Mouse (Mus musculus) intestine, postnatal 0 days (tissue): Measurements from ENCODE around the gene Dhx40. TPM values are rescaled to one million over a fixed set of nuclear protein-coding genes. Genes with fewer than 3 reads are reported as not detected.

Experiments
- ATAC-seq: fragments of 200-750 bp; cut with Nextera tagmentation; 2 replicates; pipeline ENCODE4 v1.8.0; 2017; ENCODE audit warnings: mild to moderate bottlenecking, moderate TSS enrichment, moderate library complexity
- H3K27ac ChIP-seq: fragments of 300-500 bp; sonication (generic); 2 replicates; pipeline ENCODE4 v1.5.1; 2014; ENCODE audit warnings: mild to moderate bottlenecking, low read depth, low read length, moderate library complexity
- H3K27me3 ChIP-seq: fragments of 300-500 bp; sonication (generic); replicated peaks from 2 replicates; pipeline ENCODE4 v1.6.1; 2014; ENCODE audit warnings: low read length, mixed read lengths; ENCODE audit not compliant: control insufficient read depth, insufficient read depth
- H3K36me3 ChIP-seq: fragments of 300-500 bp; sonication (generic); 2 replicates; pipeline ENCODE4 v1.6.1; 2014; ENCODE audit warnings: mild to moderate bottlenecking, moderate library complexity; ENCODE audit not compliant: control insufficient read depth, insufficient read depth
- H3K4me1 ChIP-seq: fragments of 300-500 bp; sonication (generic); replicated peaks from 2 replicates; pipeline ENCODE4 v1.6.1; 2014; ENCODE audit warnings: antibody characterized with exemption, low read length, mixed read lengths; ENCODE audit not compliant: control insufficient read depth, insufficient read depth
- H3K4me2 ChIP-seq: fragments of 300-500 bp; sonication (generic); replicated peaks from 2 replicates; pipeline ENCODE4 v1.6.1; 2014; ENCODE audit warnings: low read depth, mild to moderate bottlenecking, moderate library complexity
- H3K4me3 ChIP-seq: fragments of 300-500 bp; sonication (generic); 2 replicates; pipeline ENCODE4 v1.5.1; 2014; ENCODE audit warnings: low read depth, low read length
- H3K9ac ChIP-seq: fragments of 300-500 bp; sonication (generic); 2 replicates; pipeline ENCODE4 v1.6.1; 2014; ENCODE audit warnings: mild to moderate bottlenecking, low read depth, low read length
- H3K9me3 ChIP-seq: fragments of 300-500 bp; sonication (generic); 2 replicates; pipeline ENCODE4 v1.6.1; 2016; ENCODE audit warnings: mixed run types; ENCODE audit not compliant: control insufficient read depth
- CTCF ChIP-seq: sonication (generic); IDR thresholded peaks from 2 replicates; pipeline ENCODE4 v1.5.1; 2016; ENCODE audit warnings: low read depth, mild to moderate bottlenecking, control low read depth, antibody characterized with exemption, moderate library complexity
- WGBS: fragments of 180-500 bp; shearing (Covaris S2); extraction: QIAGEN DNeasy Blood & Tissue Kit; methylation state at CpG from one replicate; pipeline ENCODE4 v1.1.7; 2014; 5-methylcytosine and 5-hydroxymethylcytosine counted together
- polyA plus RNA-seq: library from polyadenylated mRNA; unstranded; fragments of >200 nt; fragmentation: Nextera tagmentation; extraction: Ambion mirVana; gene quantifications from 2 replicates; pipeline ENCODE4 v1.2.1, GENCODE M21; 2015

Dhx40 gene
- polyA plus RNA-seq, 1 experiment from 2014 or later, result 8.4 TPM

DNA sequence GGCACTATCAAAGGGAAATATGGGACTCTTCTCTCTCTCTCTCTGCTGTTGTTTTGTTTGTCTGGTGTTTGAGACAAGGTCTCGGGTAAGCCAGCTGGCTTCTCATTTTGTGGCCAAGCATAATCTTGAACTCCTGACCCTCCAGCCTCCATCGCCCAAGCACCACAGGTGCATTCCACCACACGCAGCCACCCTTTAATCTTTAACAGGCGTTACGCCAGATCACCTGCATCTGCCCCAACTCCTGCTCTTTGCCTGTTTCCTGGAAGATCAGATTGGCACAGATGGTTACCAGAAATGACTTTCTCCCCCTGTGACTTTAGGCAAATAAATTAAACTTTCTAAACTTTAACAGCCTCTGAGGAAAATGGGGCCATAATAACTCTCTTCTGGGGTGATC is 36.3 kb upstream of the Dhx40 start:
- Histone ChIP-seq H3K4me2 (no peak overlapping the region), H3K36me3 (no peaks in the 10 kb centered on the region), H3K9ac (no peak overlapping the region), H3K27me3 (no peaks in the 10 kb centered on the region), H3K4me3 (no peak overlapping the region), H3K9me3 (no peaks in the 10 kb centered on the region), H3K4me1 (no peaks in the 10 kb centered on the region), H3K27ac (no peak overlapping the region)
- no peak for TF ChIP-seq CTCF
- 40% methylated on average over 5 of the region's 5 CpGs for WGBS
- ATAC-seq, result no peak

DNA sequence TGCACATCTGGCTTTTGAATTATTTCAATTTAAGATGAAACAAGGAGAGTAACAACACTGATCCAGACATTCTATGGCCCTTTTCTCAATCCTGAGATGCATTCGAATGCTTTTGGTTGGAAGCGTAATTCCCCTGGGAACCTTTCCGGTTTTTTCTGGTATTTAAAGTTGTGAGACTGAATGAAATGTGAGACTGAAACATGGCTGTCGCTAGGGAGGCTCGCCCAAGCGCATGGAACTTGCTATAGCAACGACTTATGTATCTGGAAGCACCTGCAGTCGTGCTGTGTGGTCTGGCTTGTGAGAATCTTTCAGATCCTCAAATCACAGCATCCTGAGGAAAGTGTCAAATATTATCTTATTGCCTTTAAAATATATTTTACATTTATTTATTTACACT is 33.7 kb upstream of the Dhx40 start:
- no peak overlapping the region for H3K9ac ChIP-seq
- no peak for ATAC-seq
- TF ChIP-seq CTCF, result no peak

DNA sequence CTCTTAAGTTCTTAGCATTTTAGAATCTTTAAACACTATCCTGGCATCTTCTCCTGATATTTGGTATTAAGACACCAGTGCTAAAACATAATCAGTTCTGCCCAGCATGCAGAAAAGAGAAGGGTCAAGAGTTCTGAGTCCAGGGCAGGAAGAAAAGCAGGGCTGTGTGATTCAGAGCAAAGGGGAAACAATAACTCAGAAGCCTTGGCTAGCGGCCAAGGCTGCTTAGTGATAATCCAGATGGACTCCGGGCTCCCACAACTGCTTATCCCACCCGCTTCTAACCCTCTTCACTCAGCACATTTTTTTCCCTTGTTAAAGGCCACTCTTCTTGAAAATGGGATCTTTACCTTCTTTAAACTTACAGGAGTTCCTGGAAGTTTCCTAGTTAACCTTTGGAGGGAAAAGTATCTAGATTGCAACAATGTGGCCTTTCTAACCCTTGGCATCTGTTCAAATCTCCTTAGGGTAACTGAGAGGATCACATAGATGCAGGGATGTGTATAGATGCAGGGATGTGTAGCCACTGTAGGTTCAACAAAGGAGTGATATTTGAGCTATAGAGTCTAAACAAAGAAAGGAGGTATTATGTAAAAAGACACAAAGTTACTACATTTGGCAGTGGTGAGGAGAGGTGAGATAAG is 33.1 kb upstream of the Dhx40 start:
- H3K27me3 ChIP-seq, result no peaks in the 10 kb centered on the region
- H3K36me3 ChIP-seq, result no peaks in the 10 kb centered on the region
- peak overlapping the region; percentile 35 for H3K27ac ChIP-seq
- ATAC-seq, result peak; percentile 62; the same call in 1 of the 2 replicates
- WGBS, result under 1% methylated on average over 3 of the region's 3 CpGs
- H3K4me1 ChIP-seq, result no peaks in the 10 kb centered on the region
- no peak overlapping the region for H3K9ac ChIP-seq
- H3K4me2 ChIP-seq, result no peak overlapping the region
- no peak for TF ChIP-seq CTCF
- H3K9me3 ChIP-seq, result no peaks in the 10 kb centered on the region
- no peak overlapping the region for H3K4me3 ChIP-seq

More for the DNA sequence above, 33.7 kb upstream of the Dhx40 start:
- 80% methylated on average over 8 of the region's 8 CpGs for WGBS
- no peaks in the 10 kb centered on the region for H3K9me3 ChIP-seq
- no peak overlapping the region for H3K27ac ChIP-seq
- no peaks in the 10 kb centered on the region for H3K27me3 ChIP-seq
- H3K4me1 ChIP-seq, result no peaks in the 10 kb centered on the region
- H3K4me3 ChIP-seq, result no peak overlapping the region
- H3K36me3 ChIP-seq, result no peaks in the 10 kb centered on the region
- H3K4me2 ChIP-seq, result no peak overlapping the region

DNA sequence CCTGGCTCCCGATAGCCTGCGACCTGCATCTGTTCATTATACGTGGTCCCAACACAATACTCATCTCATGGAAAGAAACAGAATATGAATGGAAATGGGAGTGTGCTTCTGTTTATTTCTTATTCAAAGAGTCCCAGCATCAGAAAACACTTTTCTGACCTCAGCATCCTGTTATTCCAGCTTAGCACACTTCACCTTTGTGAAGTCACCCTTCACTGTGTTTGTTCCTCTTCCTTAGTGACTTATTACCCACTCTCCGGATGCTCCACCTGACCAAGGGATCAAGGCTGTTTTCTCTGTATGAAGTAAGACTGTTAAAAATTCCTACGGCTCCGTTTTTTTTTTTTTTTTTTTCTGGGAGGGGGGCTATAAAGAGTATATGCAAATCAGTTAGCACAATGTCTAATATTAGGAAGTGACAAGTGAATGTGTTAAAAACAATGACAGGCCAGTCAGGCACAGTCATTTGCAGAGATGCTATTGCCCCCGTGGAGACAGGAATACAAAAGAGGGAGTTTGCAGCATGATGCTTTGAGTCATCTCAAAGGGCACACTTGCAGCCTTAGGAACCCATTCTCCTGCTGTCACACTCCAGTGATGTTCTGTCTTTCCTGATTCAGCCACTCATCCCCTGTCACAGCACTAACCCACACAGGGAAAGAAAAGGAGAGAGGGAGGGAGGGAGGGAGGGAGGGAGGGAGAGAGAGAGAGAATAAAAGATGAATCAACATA is 32.3 kb upstream of the Dhx40 start:
- TF ChIP-seq CTCF, result no peak
- no peak for ATAC-seq
- Histone ChIP-seq H3K4me2 (no peak overlapping the region), H3K9me3 (no peaks in the 10 kb centered on the region), H3K27ac (peak overlapping the region; percentile 35), H3K27me3 (no peaks in the 10 kb centered on the region), H3K36me3 (no peaks in the 10 kb centered on the region), H3K9ac (no peak overlapping the region), H3K4me1 (no peaks in the 10 kb centered on the region), H3K4me3 (no peak overlapping the region)
- 42% methylated on average over 7 of the region's 7 CpGs for WGBS

DNA sequence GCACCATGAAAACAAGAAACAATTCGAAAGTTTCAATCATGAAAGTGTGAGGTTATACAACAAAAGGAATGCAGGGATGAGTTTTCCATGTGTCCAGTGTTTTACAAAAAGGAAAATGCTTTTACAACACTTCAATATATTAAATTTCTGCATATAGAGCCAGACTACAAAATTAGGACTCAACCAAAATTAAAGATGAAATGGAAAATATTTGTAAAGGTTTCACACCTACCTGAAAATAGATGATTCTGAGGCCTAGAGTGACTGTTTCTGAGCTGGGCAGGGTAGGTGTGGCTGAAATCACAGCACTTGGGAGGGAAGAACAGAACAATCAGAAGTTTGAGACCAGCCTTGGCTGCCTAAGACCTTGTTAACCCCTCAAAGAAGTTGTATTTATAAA is 31.2 kb upstream of the Dhx40 start:
- no peaks in the 10 kb centered on the region for H3K27me3 ChIP-seq
- H3K9ac ChIP-seq, result no peak overlapping the region
- H3K4me2 ChIP-seq, result no peak overlapping the region
- 97% methylated on average over 1 of the region's 1 CpGs for WGBS
- no peaks in the 10 kb centered on the region for H3K9me3 ChIP-seq
- H3K27ac ChIP-seq, result no peak overlapping the region
- H3K36me3 ChIP-seq, result no peaks in the 10 kb centered on the region
- TF ChIP-seq CTCF, result no peak
- H3K4me3 ChIP-seq, result no peak overlapping the region
- ATAC-seq, result no peak
- no peaks in the 10 kb centered on the region for H3K4me1 ChIP-seq

DNA sequence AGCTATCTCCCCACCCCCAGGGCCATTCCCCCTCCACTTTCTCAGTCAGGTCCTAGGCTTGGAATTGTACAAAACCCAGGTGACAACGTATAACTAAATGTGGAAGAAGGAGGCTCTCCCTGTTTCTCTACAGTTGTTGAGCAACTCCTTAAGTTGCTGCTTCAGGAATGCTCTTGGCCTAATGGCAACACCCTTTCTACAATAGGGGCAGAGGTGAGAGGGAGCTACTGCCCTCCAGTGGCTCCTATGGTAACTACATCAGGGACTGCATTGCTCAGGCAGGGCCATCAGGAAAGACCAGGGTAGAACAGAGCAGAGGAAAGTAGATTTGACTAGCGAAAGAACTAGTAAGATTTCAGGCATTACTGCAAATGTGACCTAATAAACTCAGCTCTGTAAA is 28.8 kb upstream of the Dhx40 start:
- Histone ChIP-seq H3K4me2 (no peak overlapping the region), H3K9ac (no peak overlapping the region), H3K27ac (no peak overlapping the region), H3K9me3 (no peaks in the 10 kb centered on the region), H3K27me3 (no peaks in the 10 kb centered on the region), H3K36me3 (no peaks in the 10 kb centered on the region), H3K4me3 (no peak overlapping the region), H3K4me1 (no peaks in the 10 kb centered on the region)
- 41% methylated on average over 2 of the region's 2 CpGs for WGBS
- peak; percentile 96 for TF ChIP-seq CTCF
- peak; percentile 76 for ATAC-seq
